Mouse (Mus musculus): ENCODE results near the gene Jak2. TPM values are rescaled to one million over a fixed set of nuclear protein-coding genes. Genes with fewer than 3 reads are reported as not detected.

Gene Jak2
- total RNA-seq, 2 experiments from 2014 or later: 16.9 to 17.6 TPM

DNA sequence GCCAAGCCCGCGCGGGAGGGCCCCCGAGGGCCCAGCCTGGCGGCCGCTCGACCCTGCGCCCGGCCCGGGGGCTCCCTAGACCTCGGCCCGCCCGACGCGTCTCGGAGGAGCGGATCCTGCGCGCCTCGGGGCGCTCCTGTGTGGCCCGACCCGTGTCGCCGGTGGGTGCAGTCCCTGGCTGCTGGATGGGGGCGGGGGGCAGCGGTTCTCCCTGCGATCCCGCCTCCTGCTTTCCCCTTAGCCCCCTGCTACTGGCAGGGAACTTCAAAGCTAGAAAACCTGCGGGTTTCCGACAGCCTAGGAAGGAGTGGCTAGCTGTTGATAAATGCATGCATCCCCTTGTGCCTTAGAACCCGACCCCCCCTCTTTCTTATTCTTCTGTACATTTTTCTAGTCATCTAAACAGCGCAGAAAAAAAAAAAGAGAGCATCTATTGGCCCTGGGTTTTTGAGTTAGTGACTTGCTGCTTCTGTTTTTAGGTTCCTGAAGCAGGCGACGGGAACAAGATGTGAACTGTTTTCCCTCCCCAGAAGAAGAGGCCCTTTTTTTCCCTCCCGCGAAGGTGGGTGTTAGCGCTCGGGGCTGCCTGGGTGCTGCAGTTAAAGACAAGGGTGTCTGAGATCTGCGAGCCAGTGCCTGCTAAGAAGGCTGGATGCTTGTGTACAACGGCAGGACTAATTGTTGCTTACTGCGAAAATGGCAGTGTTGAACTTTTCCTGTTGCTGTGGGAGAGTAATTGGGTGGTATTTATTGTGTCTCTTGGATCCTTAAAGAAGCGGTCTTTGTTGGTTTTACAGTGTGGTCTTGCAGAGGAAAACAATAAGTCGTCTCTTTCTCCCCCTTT, 552 bp downstream of the Jak2 start:
- intact Hi-C loops (cut with DNase I): loop anchor here (2.0 to 5.0 kb wide), 6 partner anchors 113 to 280 kb away; partner anchors contain the start of genes Ak3, Cdc37l1, Rcl1 and Ric1
- peak; percentile 37 to 45 for DNase-seq

DNA sequence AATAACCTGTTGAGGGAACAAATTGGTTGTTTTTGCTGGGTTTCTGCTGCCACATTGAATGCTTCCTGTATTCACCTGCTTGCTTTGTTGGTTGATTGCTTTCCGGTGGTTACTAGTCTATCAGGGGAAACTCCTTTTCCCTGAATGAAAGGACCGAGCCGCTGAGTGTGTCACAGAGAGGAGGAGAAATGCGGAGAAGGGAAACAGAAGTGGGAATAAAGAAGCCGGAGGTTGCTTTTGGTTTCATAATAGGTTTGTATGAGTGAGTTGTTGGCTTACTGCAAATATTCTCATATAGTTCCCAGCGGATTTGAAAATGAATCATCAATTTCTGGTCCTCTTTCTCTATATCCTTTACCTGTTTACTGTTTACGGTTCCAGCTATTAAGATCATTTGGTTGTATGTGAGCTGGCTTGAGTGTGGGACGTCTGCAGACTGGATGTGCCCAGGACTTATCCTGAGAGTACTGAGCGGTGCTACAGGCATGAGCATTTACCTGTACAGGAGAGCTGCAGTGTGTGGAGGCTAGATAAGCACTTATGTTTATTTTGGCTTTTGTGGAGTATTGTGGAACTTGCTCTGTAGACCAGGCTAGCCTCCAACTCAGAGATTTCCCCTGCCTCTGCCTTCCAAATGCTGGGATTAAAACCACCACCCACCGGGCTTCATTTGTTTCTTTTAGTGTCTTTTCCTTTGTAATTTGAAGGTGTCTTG, 1.4 kb downstream of the Jak2 start:
- DNase-seq: peak in 1 of 2 experiments; percentile 32
- intact Hi-C loops (cut with DNase I): loop anchor here (1.0 to 5.0 kb wide), 7 partner anchors 114 to 281 kb away; partner anchors contain the start of genes Ak3, Cdc37l1, Rcl1 and Ric1

DNA sequence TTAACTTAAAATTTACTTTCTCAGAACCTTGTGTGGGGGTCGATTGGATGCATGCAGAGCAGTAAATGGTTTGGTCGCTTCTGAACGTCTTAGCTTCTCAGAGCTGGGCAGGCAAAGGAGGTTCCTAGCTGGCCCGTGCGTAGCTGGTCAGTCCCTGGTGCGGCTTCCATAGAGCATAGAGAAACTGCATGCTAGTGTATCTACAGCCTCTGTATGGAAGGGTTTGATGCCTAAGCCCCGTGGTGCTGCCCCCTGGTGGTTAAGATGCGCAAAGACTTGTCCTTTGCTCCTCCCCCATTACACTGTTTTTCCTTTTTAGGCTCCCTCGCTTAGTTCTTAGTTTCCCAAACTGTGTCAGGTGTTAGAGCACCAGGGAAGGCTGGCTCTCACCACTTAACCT, 2.1 kb downstream of the Jak2 start:
- intact Hi-C loops (cut with DNase I): loop anchor here (1.0 to 5.0 kb wide), 8 partner anchors 115 to 476 kb away; partner anchors contain the start of genes Ak3, Cdc37l1, Rcl1 and Ric1
- DNase-seq: peak; percentile 86 to 90

DNA sequence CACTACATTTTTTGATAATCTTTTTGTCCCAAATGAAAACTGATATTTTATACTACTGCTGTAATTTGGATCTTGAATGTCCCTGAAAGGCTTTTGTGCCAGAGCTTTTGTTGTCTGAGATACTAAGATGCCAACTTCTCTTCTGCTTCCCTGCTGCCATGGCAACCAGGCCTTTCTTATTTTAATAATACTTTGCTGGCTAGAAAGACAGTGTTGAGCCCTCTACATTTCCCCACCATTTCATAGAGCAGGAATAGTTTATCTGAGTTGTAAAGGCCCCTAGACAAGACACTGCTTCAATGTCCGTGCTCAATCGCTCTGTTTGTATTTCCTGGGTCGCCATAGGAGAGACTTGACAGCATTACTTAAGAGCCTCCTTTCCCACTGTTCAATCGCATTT, 3.0 kb downstream of the Jak2 start:
- no peak for DNase-seq
- intact Hi-C loops (cut with DNase I): loop anchor here (1.0 to 5.0 kb wide), 5 partner anchors 207 to 477 kb away; partner anchors contain the start of genes Ak3, Cdc37l1 and Ric1

DNA sequence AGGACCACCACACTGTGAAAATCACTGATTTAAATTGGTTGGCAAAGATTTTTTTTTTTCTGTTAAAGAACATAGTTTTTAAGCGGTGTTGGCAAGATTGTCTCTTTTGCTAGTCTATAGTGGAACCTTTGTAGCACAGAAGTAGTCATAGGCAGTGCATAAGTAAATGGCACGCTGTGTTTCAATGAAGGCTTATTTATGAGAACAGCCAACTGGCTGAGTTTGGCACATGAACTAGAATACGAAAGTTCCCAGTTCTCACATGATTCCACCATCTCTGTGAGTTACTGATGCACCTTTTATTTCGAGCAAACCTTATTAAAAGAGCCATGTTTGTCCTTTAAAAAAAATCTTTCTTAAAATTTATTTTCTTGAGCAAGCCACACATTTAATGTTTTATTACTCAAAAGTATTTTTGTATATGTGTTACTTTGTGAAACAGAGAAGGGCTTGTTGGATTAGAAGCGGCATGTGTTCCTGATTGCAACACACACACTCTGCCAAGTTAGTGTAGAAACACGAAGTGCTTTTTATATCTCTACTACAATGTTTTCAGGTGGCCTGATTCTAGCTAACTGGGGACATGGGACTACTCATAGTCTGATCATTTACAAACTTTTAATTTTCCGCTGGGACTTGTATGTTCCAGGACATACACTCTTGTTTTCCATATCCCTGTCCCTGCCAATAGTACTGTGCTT, 3.8 kb downstream of the Jak2 start:
- intact Hi-C loops (cut with DNase I): no loop called here
- no peak for DNase-seq

DNA sequence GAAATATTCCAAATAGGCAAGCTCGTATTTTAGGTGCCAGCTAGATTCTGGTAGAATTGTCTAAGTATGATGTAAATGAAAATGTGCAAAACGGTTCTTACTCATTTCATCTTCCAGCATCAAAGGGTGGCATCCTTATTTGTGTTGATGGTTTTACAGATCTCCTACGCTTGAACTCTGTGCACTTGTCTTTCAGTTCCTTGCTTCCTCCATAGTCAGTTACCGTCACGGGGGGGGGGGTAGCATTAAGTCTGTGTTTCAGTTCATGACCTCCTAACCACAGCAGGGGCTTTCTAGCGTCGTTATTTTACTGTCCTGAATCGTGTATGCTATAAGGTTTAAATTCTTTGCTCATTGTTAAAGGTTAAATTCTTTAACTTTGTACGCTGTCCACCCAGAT, 10.0 kb downstream of the Jak2 start:
- intact Hi-C loops (cut with DNase I): no loop called here
- no peak for DNase-seq

DNA sequence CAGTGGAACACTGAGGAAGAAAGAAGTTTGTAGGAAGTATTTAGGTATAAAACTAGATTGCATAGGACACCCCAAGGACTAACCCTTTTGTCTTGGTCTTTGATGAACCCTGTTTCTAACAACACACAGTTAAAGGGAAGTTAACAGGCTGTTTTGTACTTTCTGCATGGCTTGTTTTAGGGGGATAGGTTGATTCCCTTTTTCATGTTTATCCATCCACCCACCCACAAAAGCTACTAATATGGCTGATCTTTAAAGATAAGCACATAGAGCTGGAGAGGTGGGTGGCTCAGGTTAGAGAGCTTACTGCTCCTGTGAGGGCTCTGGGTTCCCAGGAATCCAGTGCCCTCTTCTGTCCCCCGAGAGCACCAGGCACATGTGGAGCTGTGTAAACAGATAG, 11.9 kb downstream of the Jak2 start:
- intact Hi-C loops (cut with DNase I): no loop called here
- DNase-seq: no peak

DNA sequence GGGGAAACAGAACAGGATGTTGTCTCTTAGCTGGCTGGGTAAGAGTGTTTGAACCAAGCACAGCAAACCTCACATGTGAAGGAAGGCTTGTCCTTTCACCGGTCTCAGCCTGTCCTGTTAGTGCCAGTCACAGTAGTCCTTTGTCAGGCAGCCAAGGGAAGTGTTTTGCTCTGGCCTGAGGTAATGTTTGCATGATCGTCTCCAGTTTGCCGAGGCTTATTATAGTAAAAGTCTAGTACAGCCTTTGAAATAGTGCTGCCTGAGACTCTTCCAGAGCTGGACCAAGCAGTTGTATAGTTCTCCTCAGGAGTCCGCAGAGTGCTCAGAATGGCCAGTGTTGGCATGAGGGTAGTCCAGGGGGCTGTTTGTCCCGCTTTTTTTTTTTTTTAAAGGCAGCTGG, 13.9 kb downstream of the Jak2 start:
- intact Hi-C loops (cut with DNase I): no loop called here
- peak; percentile 80 for DNase-seq

DNA sequence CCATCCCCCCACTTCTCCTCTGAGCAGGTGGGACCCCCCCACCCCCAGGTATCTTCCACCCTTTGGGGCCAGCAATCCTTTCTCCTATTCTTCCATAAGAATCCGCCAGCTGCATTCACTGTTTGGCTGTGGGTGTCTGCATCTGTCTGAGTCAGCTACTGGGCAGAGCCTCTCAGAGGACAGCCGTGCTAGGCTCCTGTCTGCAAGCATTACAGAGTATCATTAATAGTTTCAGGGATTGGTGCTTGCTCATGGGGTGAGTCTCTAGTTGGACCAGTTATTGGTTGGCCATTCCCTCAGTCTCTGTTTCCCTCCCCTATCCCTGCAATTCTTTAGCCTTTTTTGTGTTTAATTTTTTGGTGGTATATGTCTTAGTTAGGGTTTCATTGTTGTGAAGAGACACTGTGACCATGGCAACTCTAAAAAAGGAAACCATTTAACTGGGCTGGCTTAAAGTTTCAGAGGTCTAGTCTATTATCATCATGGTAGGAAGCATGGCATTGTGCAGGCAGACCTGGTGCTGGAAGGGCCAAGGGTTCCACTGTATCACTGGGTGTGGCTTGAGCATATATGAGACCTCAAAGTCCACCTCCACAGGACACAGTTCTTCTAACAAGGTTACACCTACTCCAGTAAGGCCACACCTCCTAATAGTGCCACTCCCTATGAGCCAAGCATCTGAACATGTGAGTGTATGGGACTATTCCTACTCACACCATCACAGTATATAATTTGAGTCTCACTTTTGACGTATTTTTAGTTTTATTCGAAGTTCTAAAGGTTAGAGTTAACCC, 15.6 kb downstream of the Jak2 start:
- no peak for DNase-seq
- intact Hi-C loops (cut with DNase I): no loop called here

DNA sequence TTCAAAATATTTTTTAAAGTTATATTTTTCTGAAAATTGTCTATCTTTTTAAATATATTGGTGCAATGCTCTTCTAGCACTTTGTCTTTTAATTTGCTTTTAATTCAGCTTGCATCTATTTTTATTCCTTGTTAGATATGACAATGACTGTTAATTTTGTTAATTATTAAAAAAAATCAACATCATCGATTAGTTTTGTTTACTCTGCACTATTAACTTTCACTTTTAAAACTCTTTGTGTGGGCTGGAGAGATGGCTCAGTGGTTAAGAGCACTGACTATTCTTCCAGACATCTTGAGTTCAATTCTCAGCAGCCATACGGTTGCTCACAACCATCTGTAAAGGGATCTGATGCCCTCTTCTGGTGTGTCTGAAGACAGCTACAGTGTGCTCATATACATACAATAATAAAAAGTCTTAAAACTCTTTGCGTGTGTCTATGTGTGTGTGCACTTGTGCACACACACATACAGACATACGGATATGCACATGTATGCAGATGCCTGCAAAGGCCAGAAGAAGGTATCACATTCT, 17.2 kb downstream of the Jak2 start:
- intact Hi-C loops (cut with DNase I): no loop called here

DNA sequence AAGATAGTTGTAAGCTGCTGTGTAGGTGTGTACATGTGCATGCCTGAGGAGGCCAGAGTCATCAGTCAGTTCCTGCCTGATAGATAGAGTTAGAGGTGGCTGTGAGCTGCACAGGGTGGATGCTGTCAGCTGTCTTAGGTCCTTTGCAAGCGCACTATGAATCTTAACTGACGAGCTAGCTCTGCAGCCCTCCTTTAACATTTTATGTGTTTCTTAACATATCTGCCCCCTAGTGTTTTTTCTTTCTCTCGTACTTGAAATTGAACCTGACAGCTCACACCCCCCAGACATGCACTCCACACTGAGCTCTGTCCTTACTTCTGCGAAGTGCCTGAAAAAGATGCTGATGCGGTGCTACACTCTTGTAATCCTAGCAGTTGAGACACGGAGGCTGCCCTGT, 18.6 kb downstream of the Jak2 start:
- intact Hi-C loops (cut with DNase I): loop anchor here (5.0 kb wide), 1 partner anchor 208 kb away; no protein-coding TSS in a partner anchor
- no peak for DNase-seq

More for the DNA sequence above, 17.2 kb downstream of the Jak2 start:
- DNase-seq: no peak

DNA sequence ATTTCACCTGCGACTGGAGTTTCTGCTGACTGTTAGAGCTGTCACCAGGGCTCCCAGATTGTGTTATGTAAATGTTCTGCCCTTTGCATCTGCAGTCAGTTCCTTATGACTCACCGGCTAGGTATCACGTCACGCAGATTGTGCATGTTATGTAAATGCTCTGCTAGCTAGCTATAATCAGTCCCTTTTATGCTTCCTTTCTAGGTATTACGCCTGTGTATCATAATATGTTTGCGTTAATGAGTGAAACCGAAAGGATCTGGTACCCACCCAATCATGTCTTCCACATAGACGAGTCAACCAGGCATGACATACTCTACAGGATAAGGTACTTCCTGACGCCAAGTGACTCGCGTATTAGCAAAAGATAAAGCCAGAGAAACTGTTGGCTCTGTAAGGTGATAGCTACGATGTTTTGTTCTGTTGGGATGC, 19.5 kb downstream of the Jak2 start:
- intact Hi-C loops (cut with DNase I): loop anchor here (5.0 kb wide), 1 partner anchor 209 kb away; no protein-coding TSS in a partner anchor
- peak; percentile 26 to 50 for DNase-seq

DNA sequence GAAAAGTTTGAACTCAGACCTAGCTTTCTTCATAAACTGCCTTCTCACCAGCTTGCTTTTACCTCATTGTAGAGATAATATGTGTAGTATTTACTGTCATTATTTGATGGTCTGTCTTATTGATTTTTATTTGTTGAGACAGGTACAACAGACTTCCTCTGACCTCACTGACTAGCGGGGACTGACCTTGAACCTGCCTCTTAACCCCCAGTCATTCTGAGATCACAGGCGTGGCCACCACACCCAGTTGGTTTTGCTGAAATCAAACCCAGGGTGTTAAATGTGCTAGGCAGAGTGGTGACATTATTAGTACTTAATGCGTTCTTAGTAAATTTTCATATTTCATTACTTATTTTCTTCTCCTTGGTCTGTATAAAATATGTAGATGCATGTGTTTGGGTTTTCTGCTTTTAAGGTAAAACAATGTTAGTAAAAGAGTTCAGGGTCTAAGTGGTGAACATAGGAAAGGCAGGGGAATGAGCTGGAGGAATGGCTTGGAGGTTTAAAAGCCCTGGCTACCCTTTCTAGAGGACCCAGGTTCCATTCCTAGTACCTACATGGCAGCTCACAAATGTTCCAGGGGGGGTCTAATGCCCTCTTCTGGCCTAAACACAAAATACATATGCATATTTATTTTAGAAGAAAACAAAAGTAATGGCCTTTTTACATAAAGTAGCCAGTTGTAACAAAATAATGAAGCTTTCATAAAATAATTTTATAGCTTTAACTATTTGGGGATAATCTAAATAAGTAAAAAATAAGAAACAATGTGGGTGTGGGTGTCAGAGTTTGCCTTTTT, 20.6 kb downstream of the Jak2 start:
- intact Hi-C loops (cut with DNase I): loop anchor here (5.0 kb wide), 1 partner anchor 210 kb away; no protein-coding TSS in a partner anchor
- DNase-seq: no peak

DNA sequence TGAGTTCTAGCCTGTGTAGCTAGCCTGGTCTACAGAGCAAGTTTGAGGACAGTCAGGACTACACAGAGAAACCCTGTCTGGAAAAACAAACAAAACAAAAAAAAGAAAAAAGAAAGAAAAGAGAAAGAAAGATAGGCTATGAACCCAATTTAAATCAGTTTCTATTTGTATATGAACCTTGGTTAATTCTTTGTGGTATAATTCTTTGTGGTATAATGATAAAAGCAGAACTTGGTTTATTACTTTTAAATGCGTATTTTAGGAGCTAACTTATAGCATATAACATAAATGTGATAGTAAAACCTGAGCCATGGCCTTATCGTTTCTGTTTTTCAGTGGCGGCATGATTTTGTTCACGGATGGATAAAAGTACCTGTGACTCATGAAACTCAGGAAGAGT, 24.8 kb downstream of the Jak2 start:
- intact Hi-C loops (cut with DNase I): no loop called here
- DNase-seq: no peak

DNA sequence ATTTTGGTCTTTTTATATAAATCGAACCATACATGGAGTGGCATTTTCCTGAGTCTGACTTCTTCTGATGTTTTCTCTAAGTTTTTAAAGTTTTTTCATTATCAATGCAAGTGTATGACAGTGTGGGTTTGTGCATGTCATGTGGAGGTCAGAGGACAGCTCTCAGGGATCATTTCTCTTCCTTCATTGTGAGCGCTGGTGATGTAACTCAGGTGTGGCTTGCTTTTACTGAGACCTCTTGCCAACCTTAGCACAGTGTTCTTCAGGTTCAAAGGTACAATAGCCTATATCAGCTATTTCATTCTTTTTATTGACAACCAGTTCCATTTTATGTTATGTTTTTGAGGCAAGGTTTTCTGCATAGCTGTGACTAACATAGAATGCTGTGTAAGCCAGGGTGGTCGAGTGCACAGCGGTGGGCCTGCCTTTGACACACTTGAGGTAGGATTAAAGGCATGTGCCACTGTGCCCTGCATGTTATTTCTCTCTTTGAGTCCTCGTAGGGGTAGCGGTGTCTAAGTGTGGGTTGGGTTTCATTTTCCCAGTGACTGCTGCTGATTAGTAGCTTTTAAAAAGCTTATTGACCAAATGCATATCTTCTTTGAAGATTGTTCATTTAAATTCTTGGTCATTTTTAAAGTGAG, 27.4 kb downstream of the Jak2 start:
- DNase-seq: no peak
- intact Hi-C loops (cut with DNase I): no loop called here

DNA sequence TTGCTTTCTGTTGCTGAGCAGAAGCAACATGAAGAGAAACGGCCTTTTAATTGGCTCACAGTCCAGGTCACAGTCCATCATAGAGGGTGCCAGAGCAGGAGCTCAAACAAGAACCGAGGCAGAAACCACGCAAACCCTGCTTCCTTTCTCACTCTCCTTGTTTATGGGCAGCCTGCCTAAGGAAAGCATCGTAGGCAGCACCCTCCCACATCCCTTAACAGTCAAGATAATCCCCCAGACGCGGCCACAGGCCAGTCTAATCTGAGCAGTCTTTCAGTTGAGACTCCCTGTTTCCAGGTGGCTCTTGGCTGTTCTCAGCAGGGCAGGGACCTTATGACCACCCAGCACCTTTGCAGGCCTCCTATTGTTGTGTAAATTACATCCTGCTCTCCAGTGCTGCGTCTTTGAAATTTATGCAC, 33.8 kb downstream of the Jak2 start:
- intact Hi-C loops (cut with DNase I): no loop called here
- DNase-seq: no peak

DNA sequence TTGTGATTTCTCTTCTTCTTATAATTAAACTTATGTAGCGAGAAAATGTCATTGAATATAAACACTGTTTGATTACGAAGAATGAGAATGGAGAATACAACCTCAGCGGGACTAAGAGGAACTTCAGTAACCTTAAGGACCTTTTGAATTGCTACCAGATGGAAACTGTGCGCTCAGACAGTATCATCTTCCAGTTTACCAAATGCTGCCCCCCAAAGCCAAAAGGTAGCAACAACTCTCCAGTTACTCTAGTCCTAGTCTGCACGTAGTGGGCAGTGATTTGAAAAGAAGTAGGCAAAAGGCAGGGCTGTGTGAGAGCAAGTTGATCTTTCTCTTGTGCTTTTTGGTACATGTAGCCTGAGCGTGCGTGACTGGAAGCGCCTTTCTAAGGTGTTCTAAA, 36.2 kb downstream of the Jak2 start:
- DNase-seq: no peak
- intact Hi-C loops (cut with DNase I): no loop called here

DNA sequence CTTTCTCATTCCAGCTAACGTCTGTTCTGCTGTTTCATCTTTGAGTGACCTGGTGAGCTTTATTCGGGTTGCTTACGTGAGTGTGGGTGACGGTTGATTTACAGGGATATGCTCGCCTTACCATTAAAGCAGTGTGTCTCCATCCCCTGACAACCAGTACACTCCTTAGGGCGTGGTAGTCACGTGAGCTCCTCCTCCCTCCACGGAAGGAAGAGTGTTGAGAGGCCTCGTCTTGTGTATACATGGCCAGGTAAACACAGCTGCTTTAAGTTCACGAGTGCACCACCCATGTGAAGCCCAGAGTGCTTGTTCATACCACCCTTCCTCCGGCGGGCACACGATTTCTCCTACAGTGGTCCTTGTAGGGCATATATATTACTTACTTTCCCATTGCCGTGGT, 39.9 kb downstream of the Jak2 start:
- intact Hi-C loops (cut with DNase I): no loop called here
- no peak for DNase-seq
